Mouse (Mus musculus) cerebellum, adult 2 months (tissue): Measurements from ENCODE around the gene Asic4.

Source experiments
- CTCF ChIP-seq: fragments of 200-500 bp; IDR thresholded peaks from 2 replicates; pipeline ENCODE4 v1.5.1; 2011; ENCODE audit warnings: low read depth, mild to moderate bottlenecking, control low read depth, low read length, moderate library complexity, borderline replicate concordance; ENCODE audit not compliant: insufficient read depth
- POLR2A ChIP-seq: fragments of 200-500 bp; IDR thresholded peaks from 2 replicates; pipeline ENCODE4 v1.6.1; 2011; ENCODE audit warnings: low read length, control low read depth, borderline replicate concordance; ENCODE audit not compliant: insufficient read depth

- no peak for TF ChIP-seq CTCF
- TF ChIP-seq POLR2A, result no peak
These were observed 26.4 kb upstream of the Asic4 start for GRCm38 (mm10) chr1:75423780-75424390.
